Mouse (Mus musculus): Measurements from ENCODE around the gene Gm42906. TPM values are rescaled to one million over a fixed set of nuclear protein-coding genes. Genes with fewer than 3 reads are reported as not detected.
A peak's percentile ranks its signal among the peaks of the same experiment; 100 is the strongest.

The Gm42906 gene
- total RNA-seq, 1 experiment: not detected

GRCm38 (mm10) chr5:151151549-151151948 lies 276.4 kb downstream of the Gm42906 start:
- Histone ChIP-seq H3K36me3 (ENCODE audit: control insufficient read depth, insufficient read depth, low read length, poor library complexity, severe bottlenecking) (no peaks in the 10 kb centered on the region), H3K4me3 (ENCODE audit: insufficient read depth in 1 of 2, low read depth in 1 of 2, low read length in 2 of 2, poor library complexity in 1 of 2, severe bottlenecking in 1 of 2) (no peak overlapping the region), H3K4me1 (ENCODE audit: control insufficient read depth in 2 of 2, insufficient read depth in 2 of 2, low read length in 2 of 2, poor library complexity in 1 of 2) (peaks cover 3 to 8% of the 10 kb centered on the region in 2 experiments; a peak in 1 of 4 replicates), H3K9me3 (ENCODE audit: control insufficient read depth, insufficient read depth, low read depth, low read length) (no peaks in the 10 kb centered on the region), H3K9ac (ENCODE audit: insufficient read depth, low read depth, low read length, poor library complexity, severe bottlenecking) (no peak overlapping the region), H3K27ac (ENCODE audit: insufficient read depth, low read depth, low read length, poor library complexity, severe bottlenecking) (no peak overlapping the region)
- in situ Hi-C loops (cut with MboI; ENCODE audit: low sequenced_read_pairs in 2 of 2, unreplicated experiment in 2 of 2): no loop called here
- DNase-seq (ENCODE audit: low read depth, low spot score): peak; percentile 24
- TF ChIP-seq ZC3H11A (IDR thresholded peaks at IDR 0.05; ENCODE audit: borderline replicate concordance, low read depth, low read length) (no peak), HCFC1 (IDR thresholded peaks at IDR 0.05; ENCODE audit: borderline replicate concordance, insufficient read depth, low read length) (no peak), ZNF384 (IDR thresholded peaks at IDR 0.05; ENCODE audit: low read depth, low read length) (no peak), CHD2 (IDR thresholded peaks at IDR 0.05; ENCODE audit: low read depth, low read length) (no peak), MAFK (IDR thresholded peaks at IDR 0.05; ENCODE audit: insufficient read depth, low read depth, low read length) (no peak)

- in situ Hi-C loops (cut with MboI; ENCODE audit: low sequenced_read_pairs in 2 of 2, unreplicated experiment in 2 of 2): no loop called here
- no peak overlapping the region for H3K4me3 ChIP-seq (ENCODE audit: insufficient read depth in 1 of 2, low read depth in 1 of 2, low read length in 2 of 2, poor library complexity in 1 of 2, severe bottlenecking in 1 of 2)
- H3K9ac ChIP-seq (ENCODE audit: insufficient read depth, low read depth, low read length, poor library complexity, severe bottlenecking): no peak overlapping the region
- TF ChIP-seq CHD2 (IDR thresholded peaks at IDR 0.05; ENCODE audit: low read depth, low read length): no peak
- no peak for TF ChIP-seq ZC3H11A (IDR thresholded peaks at IDR 0.05; ENCODE audit: borderline replicate concordance, low read depth, low read length)
- no peak for TF ChIP-seq MAFK (IDR thresholded peaks at IDR 0.05; ENCODE audit: insufficient read depth, low read depth, low read length)
- TF ChIP-seq ZNF384 (IDR thresholded peaks at IDR 0.05; ENCODE audit: low read depth, low read length): no peak
- no peak for TF ChIP-seq HCFC1 (IDR thresholded peaks at IDR 0.05; ENCODE audit: borderline replicate concordance, insufficient read depth, low read length)
- H3K9me3 ChIP-seq (ENCODE audit: control insufficient read depth, insufficient read depth, low read depth, low read length): no peaks in the 10 kb centered on the region
- peaks cover 2 to 3% of the 10 kb centered on the region in 2 experiments; a peak in 1 of 4 replicates for H3K4me1 ChIP-seq (ENCODE audit: control insufficient read depth in 2 of 2, insufficient read depth in 2 of 2, low read length in 2 of 2, poor library complexity in 1 of 2)
- H3K36me3 ChIP-seq (ENCODE audit: control insufficient read depth, insufficient read depth, low read length, poor library complexity, severe bottlenecking): no peaks in the 10 kb centered on the region
- no peak for DNase-seq (ENCODE audit: low read depth, low spot score)
- H3K27ac ChIP-seq (ENCODE audit: insufficient read depth, low read depth, low read length, poor library complexity, severe bottlenecking): no peak overlapping the region
Measured at GRCm38 (mm10) chr5:151149509-151149908, 278.5 kb downstream of the Gm42906 start.

GRCm38 (mm10) chr5:151148079-151148478 lies 279.9 kb downstream of the Gm42906 start:
- DNase-seq (ENCODE audit: low read depth, low spot score): no peak
- in situ Hi-C loops (cut with MboI; ENCODE audit: low sequenced_read_pairs in 2 of 2, unreplicated experiment in 2 of 2): no loop called here

GRCm38 (mm10) chr5:151145807-151146206 lies 282.2 kb downstream of the Gm42906 start:
- Histone ChIP-seq H3K27ac (ENCODE audit: insufficient read depth, low read depth, low read length, poor library complexity, severe bottlenecking) (no peak overlapping the region), H3K4me3 (ENCODE audit: insufficient read depth in 1 of 2, low read depth in 1 of 2, low read length in 2 of 2, poor library complexity in 1 of 2, severe bottlenecking in 1 of 2) (no peak overlapping the region), H3K9ac (ENCODE audit: insufficient read depth, low read depth, low read length, poor library complexity, severe bottlenecking) (no peak overlapping the region), H3K36me3 (ENCODE audit: control insufficient read depth, insufficient read depth, low read length, poor library complexity, severe bottlenecking) (no peaks in the 10 kb centered on the region), H3K4me1 (ENCODE audit: control insufficient read depth in 2 of 2, insufficient read depth in 2 of 2, low read length in 2 of 2, poor library complexity in 1 of 2) (peaks cover 2 to 4% of the 10 kb centered on the region in 2 experiments; a peak in 3 of 4 replicates), H3K9me3 (ENCODE audit: control insufficient read depth, insufficient read depth, low read depth, low read length) (no peaks in the 10 kb centered on the region)
- TF ChIP-seq ZNF384 (IDR thresholded peaks at IDR 0.05; ENCODE audit: low read depth, low read length): no peak
- TF ChIP-seq CHD2 (IDR thresholded peaks at IDR 0.05; ENCODE audit: low read depth, low read length): no peak
- no peak for TF ChIP-seq HCFC1 (IDR thresholded peaks at IDR 0.05; ENCODE audit: borderline replicate concordance, insufficient read depth, low read length)
- TF ChIP-seq ZC3H11A (IDR thresholded peaks at IDR 0.05; ENCODE audit: borderline replicate concordance, low read depth, low read length): no peak
- TF ChIP-seq MAFK (IDR thresholded peaks at IDR 0.05; ENCODE audit: insufficient read depth, low read depth, low read length): no peak
- no peak for DNase-seq (ENCODE audit: low read depth, low spot score)
- in situ Hi-C loops (cut with MboI; ENCODE audit: low sequenced_read_pairs in 2 of 2, unreplicated experiment in 2 of 2): no loop called here

More at GRCm38 (mm10) chr5:151148079-151148478, 279.9 kb downstream of the Gm42906 start:
- 0 out of 4 replicates have a peak, but pooled peaks cover 0 to 3% of the 10 kb centered on the region in 2 experiments for H3K4me1 ChIP-seq (ENCODE audit: control insufficient read depth in 2 of 2, insufficient read depth in 2 of 2, low read length in 2 of 2, poor library complexity in 1 of 2)
- H3K4me3 ChIP-seq (ENCODE audit: insufficient read depth in 1 of 2, low read depth in 1 of 2, low read length in 2 of 2, poor library complexity in 1 of 2, severe bottlenecking in 1 of 2): no peak overlapping the region
- no peaks in the 10 kb centered on the region for H3K9me3 ChIP-seq (ENCODE audit: control insufficient read depth, insufficient read depth, low read depth, low read length)
- H3K36me3 ChIP-seq (ENCODE audit: control insufficient read depth, insufficient read depth, low read length, poor library complexity, severe bottlenecking): no peaks in the 10 kb centered on the region
- H3K9ac ChIP-seq (ENCODE audit: insufficient read depth, low read depth, low read length, poor library complexity, severe bottlenecking): no peak overlapping the region
- H3K27ac ChIP-seq (ENCODE audit: insufficient read depth, low read depth, low read length, poor library complexity, severe bottlenecking): no peak overlapping the region
- TF ChIP-seq ZNF384 (IDR thresholded peaks at IDR 0.05; ENCODE audit: low read depth, low read length) (no peak), ZC3H11A (IDR thresholded peaks at IDR 0.05; ENCODE audit: borderline replicate concordance, low read depth, low read length) (no peak), MAFK (IDR thresholded peaks at IDR 0.05; ENCODE audit: insufficient read depth, low read depth, low read length) (no peak), HCFC1 (IDR thresholded peaks at IDR 0.05; ENCODE audit: borderline replicate concordance, insufficient read depth, low read length) (no peak), CHD2 (IDR thresholded peaks at IDR 0.05; ENCODE audit: low read depth, low read length) (no peak)

Measured in ES-E14 (cell line).